Mouse (Mus musculus): Measurements from ENCODE around the gene Asb1.

- no peak for TF ChIP-seq CTCF (IDR thresholded peaks at IDR 0.05; ENCODE audit: extremely low read depth, insufficient read depth, insufficient read length, insufficient replicate concordance)
- TF ChIP-seq POLR2A (IDR thresholded peaks at IDR 0.05; ENCODE audit: low read depth, low read length), result no peak
Observed at GRCm38 (mm10) chr1:91567269-91567668, 26.9 kb downstream of the Asb1 start.
